Mouse (Mus musculus): Measurements from ENCODE around the gene Zer1. TPM values are rescaled to one million over a fixed set of nuclear protein-coding genes. Genes with fewer than 3 reads are reported as not detected.

The Zer1 gene
- polyA plus RNA-seq, 1 experiment from 2014 or later: 9.3 TPM

DNA sequence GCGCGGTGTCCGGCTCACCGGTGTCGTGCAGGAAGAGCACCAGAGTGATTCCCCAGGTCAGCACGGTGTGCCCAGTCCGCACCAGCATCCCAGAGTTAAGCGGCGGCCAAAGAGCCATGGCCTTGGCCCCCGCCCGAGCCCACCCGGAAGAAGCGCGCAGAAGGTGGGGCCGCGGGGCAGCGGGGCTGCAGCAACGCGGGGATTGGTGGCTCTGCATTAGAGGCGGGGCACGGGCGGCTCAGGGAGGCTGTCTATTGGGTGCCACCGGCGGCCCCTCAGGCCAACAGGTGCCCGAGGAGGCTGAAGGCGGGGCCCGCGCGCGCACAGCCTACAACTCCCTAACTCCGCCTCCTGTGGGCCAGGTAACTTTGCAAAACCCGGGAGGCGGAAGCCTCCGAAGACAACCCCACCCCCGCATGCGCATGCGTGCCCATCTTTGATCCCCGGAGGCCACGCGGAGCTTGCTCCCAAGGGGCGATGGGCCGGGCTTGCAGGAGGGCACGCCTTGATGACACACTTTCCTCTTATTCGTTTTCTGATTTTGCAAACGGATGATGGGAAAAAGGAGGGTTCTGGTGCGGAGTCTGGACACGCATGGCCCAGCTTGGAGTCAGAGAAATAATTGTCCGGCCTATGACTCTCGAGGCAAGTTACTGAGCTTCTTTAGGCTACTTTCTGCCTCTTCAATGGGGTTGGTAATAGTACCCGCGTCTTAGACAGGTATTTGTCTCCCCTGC is 30.7 kb downstream of the Zer1 start, which contains the start of gene Zdhhc12:
Gene Zdhhc12 (minus strand): TSS at position 178 of the 737 bp plus-strand sequence.
- peak; percentile 89 for DNase-seq (ENCODE audit: low spot score)
- WGBS: 0% methylated on average over 43 of the region's 51 CpGs

DNA sequence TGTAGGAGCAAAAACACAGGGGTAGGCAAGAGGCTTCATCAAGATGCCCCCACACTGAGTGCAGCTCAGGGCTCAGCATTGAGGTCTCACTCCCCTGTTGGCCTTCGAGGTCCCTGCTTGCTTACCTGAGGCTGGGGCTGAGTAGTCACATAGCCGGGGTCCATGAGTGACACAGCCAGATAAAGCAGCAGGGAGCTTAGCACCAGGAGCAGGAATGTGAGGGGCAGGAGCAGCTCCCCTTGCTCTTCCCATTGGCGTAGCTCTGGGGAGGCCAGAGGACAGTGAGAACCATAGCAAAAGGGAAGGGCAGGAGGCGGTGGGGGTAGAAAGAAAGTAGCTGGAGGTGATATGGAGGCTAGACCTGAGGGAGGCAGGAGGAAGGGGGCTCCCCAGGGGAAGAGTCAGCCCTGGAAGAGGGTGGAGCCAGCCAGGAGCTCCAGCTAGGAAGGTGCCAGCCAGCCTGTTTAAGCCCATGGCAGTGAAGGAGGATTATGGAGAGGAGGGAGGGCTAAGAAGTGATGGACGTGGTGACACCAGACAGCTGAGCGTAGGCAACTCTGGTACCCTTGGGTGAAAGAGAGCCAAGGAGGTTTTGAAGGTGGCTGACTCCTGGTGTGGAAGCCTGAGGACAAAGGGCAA is 32.0 kb downstream of the Zer1 start:
- Histone ChIP-seq H3K9ac (ENCODE audit: low read depth, low read length) (no peak overlapping the region; the same call in 1 of the 2 replicates), H3K27ac (ENCODE audit: low read depth, low read length) (no peak overlapping the region), H3K36me3 (ENCODE audit: control insufficient read depth, insufficient read depth, low read length) (no peaks in the 10 kb centered on the region), H3K27me3 (ENCODE audit: control insufficient read depth, insufficient read depth, low read length) (no peaks in the 10 kb centered on the region), H3K9me3 (ENCODE audit: control insufficient read depth, low read length) (no peaks in the 10 kb centered on the region), H3K4me2 (replicated peaks; ENCODE audit: low read depth, low read length) (peak overlapping the region; percentile 75; the same call in 1 of the 2 replicates), H3K4me1 (replicated peaks; ENCODE audit: control insufficient read depth, insufficient read depth, low read length) (no peaks in the 10 kb centered on the region; the same call in 1 of the 2 replicates), H3K4me3 (ENCODE audit: low read depth, low read length) (no peak overlapping the region; the same call in 1 of the 2 replicates)
- DNase-seq (ENCODE audit: low spot score): peak; percentile 4
- WGBS: 48% methylated on average over 6 of the region's 6 CpGs
- no peak for ATAC-seq (ENCODE audit: low FRiP score)

More for the DNA sequence above, 30.7 kb downstream of the Zer1 start, which contains the start of gene Zdhhc12:
- Histone ChIP-seq H3K4me1 (replicated peaks; ENCODE audit: control insufficient read depth, insufficient read depth, low read length) (no peaks in the 10 kb centered on the region; the same call in 1 of the 2 replicates), H3K36me3 (ENCODE audit: control insufficient read depth, insufficient read depth, low read length) (no peaks in the 10 kb centered on the region), H3K27ac (ENCODE audit: low read depth, low read length) (no peak within 1 kb of the TSS), H3K4me3 (ENCODE audit: low read depth, low read length) (peak within 1 kb of the TSS; percentile 63), H3K4me2 (replicated peaks; ENCODE audit: low read depth, low read length) (peak within 1 kb of the TSS; percentile 75), H3K9ac (ENCODE audit: low read depth, low read length) (peak within 1 kb of the TSS; percentile 60), H3K9me3 (ENCODE audit: control insufficient read depth, low read length) (no peaks in the 10 kb centered on the region), H3K27me3 (ENCODE audit: control insufficient read depth, insufficient read depth, low read length) (no peaks in the 10 kb centered on the region)
- peak; percentile 93 for ATAC-seq (ENCODE audit: low FRiP score)

DNA sequence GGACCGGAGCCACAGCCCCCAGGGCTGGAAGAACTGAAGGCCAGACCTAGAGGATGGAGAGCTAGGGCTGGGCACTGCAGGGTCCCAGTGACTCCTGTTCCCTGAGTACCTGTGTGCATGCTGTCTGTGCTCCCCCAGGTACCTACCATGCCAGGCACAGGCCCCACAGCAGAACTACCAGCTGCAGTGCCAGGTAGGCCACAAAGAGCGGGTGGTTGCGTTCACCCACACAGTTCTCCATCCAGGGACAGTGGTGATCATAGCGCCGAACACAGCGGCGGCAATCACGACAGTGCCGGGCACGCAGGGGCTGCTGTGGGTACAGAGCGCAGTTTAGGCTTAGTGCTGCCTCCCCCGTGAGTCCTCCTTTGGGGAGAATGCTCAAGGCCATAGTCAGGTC is 32.9 kb downstream of the Zer1 start:
- no peak overlapping the region for H3K4me2 ChIP-seq (replicated peaks; ENCODE audit: low read depth, low read length)
- WGBS: 95% methylated on average over 12 of the region's 12 CpGs
- H3K36me3 ChIP-seq (ENCODE audit: control insufficient read depth, insufficient read depth, low read length): no peaks in the 10 kb centered on the region
- no peak for ATAC-seq (ENCODE audit: low FRiP score)
- no peaks in the 10 kb centered on the region; the same call in 1 of the 2 replicates for H3K4me1 ChIP-seq (replicated peaks; ENCODE audit: control insufficient read depth, insufficient read depth, low read length)
- no peak for DNase-seq (ENCODE audit: low spot score)
- no peaks in the 10 kb centered on the region for H3K9me3 ChIP-seq (ENCODE audit: control insufficient read depth, low read length)
- H3K9ac ChIP-seq (ENCODE audit: low read depth, low read length): no peak overlapping the region
- H3K27ac ChIP-seq (ENCODE audit: low read depth, low read length): no peak overlapping the region
- H3K27me3 ChIP-seq (ENCODE audit: control insufficient read depth, insufficient read depth, low read length): no peaks in the 10 kb centered on the region
- no peak overlapping the region for H3K4me3 ChIP-seq (ENCODE audit: low read depth, low read length)

DNA sequence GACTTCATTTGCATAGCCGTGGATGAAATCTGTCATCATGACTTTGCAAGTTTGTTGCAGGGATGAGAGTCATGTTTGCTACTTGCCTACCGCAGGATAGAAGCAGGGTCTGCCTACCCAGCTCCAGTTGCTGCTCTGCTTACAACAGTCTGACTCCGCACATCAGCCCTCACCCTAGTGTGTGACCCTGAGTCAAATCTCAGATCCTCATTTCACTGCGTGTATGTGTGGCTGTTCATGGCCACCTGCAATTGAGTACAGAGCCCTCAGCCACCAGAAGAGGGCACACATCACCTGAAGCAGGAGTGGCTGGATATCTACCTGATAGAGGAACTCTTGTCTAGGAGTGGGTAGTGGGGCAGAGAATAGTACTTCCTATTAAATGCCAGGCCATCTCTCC is 37.1 kb downstream of the Zer1 start:
- DNase-seq (ENCODE audit: low spot score) (no peak), ATAC-seq (ENCODE audit: low FRiP score) (no peak)
- no peak overlapping the region for H3K9ac ChIP-seq (ENCODE audit: low read depth, low read length)
- H3K4me2 ChIP-seq (replicated peaks; ENCODE audit: low read depth, low read length): no peak overlapping the region
- H3K9me3 ChIP-seq (ENCODE audit: control insufficient read depth, low read length): no peaks in the 10 kb centered on the region
- no peaks in the 10 kb centered on the region for H3K27me3 ChIP-seq (ENCODE audit: control insufficient read depth, insufficient read depth, low read length)
- 89% methylated on average over 4 of the region's 4 CpGs for WGBS
- H3K27ac ChIP-seq (ENCODE audit: low read depth, low read length): no peak overlapping the region
- H3K4me1 ChIP-seq (replicated peaks; ENCODE audit: control insufficient read depth, insufficient read depth, low read length): no peaks in the 10 kb centered on the region
- H3K4me3 ChIP-seq (ENCODE audit: low read depth, low read length): no peak overlapping the region
- H3K36me3 ChIP-seq (ENCODE audit: control insufficient read depth, insufficient read depth, low read length): no peaks in the 10 kb centered on the region

DNA sequence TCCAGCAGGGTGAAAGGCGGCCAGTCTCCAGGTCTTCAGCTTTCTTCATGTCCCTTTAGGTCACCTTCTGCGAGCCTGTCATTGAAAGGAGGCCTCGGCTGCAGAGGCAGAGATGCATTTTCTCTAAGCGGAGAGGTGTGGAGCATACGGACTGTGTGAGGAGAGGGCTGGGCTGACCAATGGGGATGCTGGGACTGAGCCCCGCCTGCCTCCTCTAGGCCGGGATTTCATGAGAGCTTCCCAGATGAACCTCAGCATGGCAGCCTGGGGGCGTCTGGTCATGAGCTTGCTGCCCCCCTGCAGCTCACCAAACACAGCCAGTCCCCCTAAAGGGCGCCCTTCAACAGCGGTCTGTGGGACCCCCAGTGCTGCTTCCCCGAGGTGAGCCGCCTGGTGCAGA is 39.8 kb downstream of the Zer1 start:
- Histone ChIP-seq H3K4me3 (ENCODE audit: low read depth, low read length) (peak overlapping the region; percentile 10; the same call in 1 of the 2 replicates), H3K36me3 (ENCODE audit: control insufficient read depth, insufficient read depth, low read length) (no peaks in the 10 kb centered on the region), H3K9ac (ENCODE audit: low read depth, low read length) (no peak overlapping the region; the same call in 1 of the 2 replicates), H3K4me2 (replicated peaks; ENCODE audit: low read depth, low read length) (peak overlapping the region; percentile 29), H3K4me1 (replicated peaks; ENCODE audit: control insufficient read depth, insufficient read depth, low read length) (no peaks in the 10 kb centered on the region), H3K9me3 (ENCODE audit: control insufficient read depth, low read length) (no peaks in the 10 kb centered on the region), H3K27me3 (ENCODE audit: control insufficient read depth, insufficient read depth, low read length) (no peaks in the 10 kb centered on the region), H3K27ac (ENCODE audit: low read depth, low read length) (no peak overlapping the region)
- 8% methylated on average over 12 of the region's 12 CpGs for WGBS
- DNase-seq (ENCODE audit: low spot score) (peak; percentile 41), ATAC-seq (ENCODE audit: low FRiP score) (peak; percentile 60; the same call in 1 of the 2 replicates)

DNA sequence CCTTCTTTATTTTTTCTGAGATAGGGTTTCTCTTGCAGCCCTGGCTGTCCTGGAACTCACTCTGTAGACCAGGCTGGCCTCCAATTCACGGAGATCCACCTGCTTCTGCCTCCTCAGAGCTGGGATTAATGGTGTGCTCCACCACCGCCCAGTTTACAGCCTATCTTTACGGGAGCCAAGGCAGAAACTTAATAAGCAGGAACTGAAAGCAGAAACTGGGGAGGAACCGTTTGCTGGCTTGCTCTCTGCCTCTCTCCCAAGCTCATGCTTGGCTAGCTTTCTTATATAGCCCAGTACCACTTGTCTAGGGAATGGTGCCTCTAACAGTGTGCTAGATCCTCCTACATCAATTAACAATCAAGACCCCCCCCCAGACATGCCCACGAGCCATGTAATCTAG is 40.3 kb downstream of the Zer1 start:
- no peak for DNase-seq (ENCODE audit: low spot score)
- 60% methylated on average over 5 of the region's 5 CpGs for WGBS
- peak overlapping the region; percentile 10; the same call in 1 of the 2 replicates for H3K4me3 ChIP-seq (ENCODE audit: low read depth, low read length)
- no peak overlapping the region for H3K27ac ChIP-seq (ENCODE audit: low read depth, low read length)
- no peak for ATAC-seq (ENCODE audit: low FRiP score)
- no peak overlapping the region; the same call in 1 of the 2 replicates for H3K9ac ChIP-seq (ENCODE audit: low read depth, low read length)
- H3K27me3 ChIP-seq (ENCODE audit: control insufficient read depth, insufficient read depth, low read length): no peaks in the 10 kb centered on the region
- H3K9me3 ChIP-seq (ENCODE audit: control insufficient read depth, low read length): no peaks in the 10 kb centered on the region
- H3K4me1 ChIP-seq (replicated peaks; ENCODE audit: control insufficient read depth, insufficient read depth, low read length): no peaks in the 10 kb centered on the region
- H3K4me2 ChIP-seq (replicated peaks; ENCODE audit: low read depth, low read length): peak overlapping the region; percentile 29
- no peaks in the 10 kb centered on the region for H3K36me3 ChIP-seq (ENCODE audit: control insufficient read depth, insufficient read depth, low read length)

DNA sequence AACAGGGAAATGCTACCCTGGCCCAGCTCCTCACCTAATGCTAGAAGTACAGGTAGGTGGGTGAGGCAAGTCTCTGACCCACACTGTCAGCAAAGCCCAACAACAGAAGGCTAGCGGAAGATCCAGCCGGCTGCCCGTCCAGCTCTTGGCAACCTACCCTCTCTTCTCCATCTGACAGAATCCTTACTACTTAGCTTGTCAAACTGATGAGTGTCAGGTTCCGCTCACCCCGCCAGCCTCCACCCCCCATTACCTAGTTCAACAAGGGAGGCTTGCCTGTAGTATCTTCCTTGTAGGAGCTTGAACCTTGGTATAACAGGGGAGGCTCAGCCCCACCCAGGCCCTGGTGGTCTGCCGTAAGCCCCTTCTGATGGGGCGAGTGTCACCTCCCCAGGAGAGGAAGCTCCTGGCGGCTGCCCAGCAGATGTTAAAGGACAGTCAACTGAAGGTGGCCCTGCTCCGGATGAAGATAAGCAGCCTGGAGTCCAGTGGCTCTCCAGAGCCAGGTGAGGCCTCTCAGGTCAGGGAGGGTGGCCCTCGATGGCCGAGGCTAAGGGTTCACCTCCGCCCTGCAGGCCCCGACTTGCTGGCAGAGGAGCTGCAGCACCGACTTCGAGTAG is 44.1 kb downstream of the Zer1 start:
- no peak overlapping the region for H3K27ac ChIP-seq (ENCODE audit: low read depth, low read length)

DNA sequence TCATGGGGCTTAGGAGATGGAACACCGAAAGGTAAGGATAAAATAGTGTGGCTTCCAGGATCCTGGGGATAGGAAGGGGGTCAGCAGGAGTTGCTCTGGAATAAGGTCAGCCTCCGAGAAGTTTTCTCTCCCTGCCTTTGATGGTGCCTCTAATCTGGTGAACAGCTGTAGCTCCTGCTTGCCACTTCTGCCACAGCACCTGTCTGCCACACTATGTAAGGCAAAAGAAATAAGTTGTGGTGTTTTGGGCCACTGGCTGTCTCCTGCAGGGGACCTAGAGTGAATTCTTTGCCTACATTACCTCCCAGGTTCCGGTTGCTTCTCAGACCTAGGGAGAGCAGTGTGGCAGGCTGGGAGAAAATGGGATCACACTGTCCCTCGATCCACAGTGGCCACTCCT is 45.6 kb downstream of the Zer1 start:
- peaks cover 3% of the 10 kb centered on the region; the same call in 1 of the 2 replicates for H3K4me1 ChIP-seq (replicated peaks; ENCODE audit: control insufficient read depth, insufficient read depth, low read length)
- H3K9ac ChIP-seq (ENCODE audit: low read depth, low read length): no peak overlapping the region; the same call in 1 of the 2 replicates
- 70% methylated on average over 4 of the region's 4 CpGs for WGBS
- no peak overlapping the region for H3K27ac ChIP-seq (ENCODE audit: low read depth, low read length)
- ATAC-seq (ENCODE audit: low FRiP score): no peak
- H3K36me3 ChIP-seq (ENCODE audit: control insufficient read depth, insufficient read depth, low read length): no peaks in the 10 kb centered on the region
- H3K4me3 ChIP-seq (ENCODE audit: low read depth, low read length): no peak overlapping the region
- no peaks in the 10 kb centered on the region for H3K27me3 ChIP-seq (ENCODE audit: control insufficient read depth, insufficient read depth, low read length)
- H3K9me3 ChIP-seq (ENCODE audit: control insufficient read depth, low read length): no peaks in the 10 kb centered on the region
- DNase-seq (ENCODE audit: low spot score): no peak
- H3K4me2 ChIP-seq (replicated peaks; ENCODE audit: low read depth, low read length): no peak overlapping the region; the same call in 1 of the 2 replicates

More for the DNA sequence above, 44.1 kb downstream of the Zer1 start:
- Histone ChIP-seq H3K4me1 (replicated peaks; ENCODE audit: control insufficient read depth, insufficient read depth, low read length) (peaks cover 3% of the 10 kb centered on the region; the same call in 1 of the 2 replicates), H3K4me3 (ENCODE audit: low read depth, low read length) (no peak overlapping the region), H3K27me3 (ENCODE audit: control insufficient read depth, insufficient read depth, low read length) (no peaks in the 10 kb centered on the region), H3K4me2 (replicated peaks; ENCODE audit: low read depth, low read length) (no peak overlapping the region), H3K9me3 (ENCODE audit: control insufficient read depth, low read length) (no peaks in the 10 kb centered on the region), H3K9ac (ENCODE audit: low read depth, low read length) (no peak overlapping the region), H3K36me3 (ENCODE audit: control insufficient read depth, insufficient read depth, low read length) (no peaks in the 10 kb centered on the region)
- ATAC-seq (ENCODE audit: low FRiP score): no peak
- WGBS: 90% methylated on average over 15 of the region's 15 CpGs
- DNase-seq (ENCODE audit: low spot score): no peak

Measured in hindbrain, embryonic 11.5 days (tissue).